Mouse (Mus musculus): ENCODE results near the gene Pdf.

- no peak for TF ChIP-seq CTCF (IDR thresholded peaks at IDR 0.05; ENCODE audit: low read depth)
- TF ChIP-seq EP300 (IDR thresholded peaks at IDR 0.05; ENCODE audit: low read depth) = no peak
Observed at GRCm38 (mm10) chr8:107074128-107074527, 25.7 kb upstream of the Pdf start.

Measured in liver, embryonic 14.5 days (tissue).